Mouse (Mus musculus) ES-Bruce4 (cell line): ENCODE data around the gene Parg. TPM values are rescaled to one million over a fixed set of nuclear protein-coding genes. Genes with fewer than 3 reads are reported as not detected.

Experiments used
- H3K27ac ChIP-seq: 2 replicates; pipeline ENCODE4 v1.5.1; 2012; ENCODE audit warnings: low read length, inconsistent platforms; ENCODE audit not compliant: insufficient read depth
- H3K27me3 ChIP-seq: 2 replicates; pipeline ENCODE4 v1.6.1; 2012; ENCODE audit warnings: mild to moderate bottlenecking, low read length, inconsistent platforms; ENCODE audit not compliant: control insufficient read depth, poor library complexity, insufficient read depth, severe bottlenecking
- H3K36me3 ChIP-seq: 2 replicates; pipeline ENCODE4 v1.6.1; 2012; ENCODE audit warnings: inconsistent platforms, mild to moderate bottlenecking, low read length, moderate library complexity; ENCODE audit not compliant: control insufficient read depth, poor library complexity, insufficient read depth, severe bottlenecking
- H3K4me1 ChIP-seq: one replicate; pipeline ENCODE4 v1.8.1; 2011; ENCODE audit warnings: low read length; ENCODE audit not compliant: control insufficient read depth, insufficient read depth
- H3K4me3 ChIP-seq: 2 replicates; pipeline ENCODE4 v1.5.1; 2011; ENCODE audit warnings: low read depth, mild to moderate bottlenecking, low read length
- H3K9ac ChIP-seq: 2 replicates; pipeline ENCODE4 v1.6.1; 2012; ENCODE audit warnings: low read depth, mild to moderate bottlenecking, inconsistent platforms; ENCODE audit not compliant: poor library complexity, severe bottlenecking
- H3K9me3 ChIP-seq: replicated peaks from 2 replicates; pipeline ENCODE4 v1.6.1; 2012; ENCODE audit warnings: mild to moderate bottlenecking, low read length, inconsistent platforms; ENCODE audit not compliant: control insufficient read depth, poor library complexity, insufficient read depth, severe bottlenecking
- CTCF ChIP-seq: IDR thresholded peaks from one replicate; pipeline ENCODE4 v1.8.1; 2011; ENCODE audit warnings: low read depth, low read length
- EP300 ChIP-seq: IDR thresholded peaks from 2 replicates; pipeline ENCODE4 v1.6.1; 2011; ENCODE audit warnings: low read depth, low read length; ENCODE audit not compliant: insufficient read depth
- POLR2A ChIP-seq: IDR thresholded peaks from one replicate; pipeline ENCODE4 v1.8.1; 2011; ENCODE audit warnings: low read length; ENCODE audit not compliant: insufficient read depth
- polyA plus RNA-seq: library from polyadenylated mRNA; stranded (reverse); fragments of >200 nt; gene quantifications from 2 replicates; pipeline ENCODE4 v1.2.4, GENCODE M21; 2011; ENCODE audit warnings: low read depth; ENCODE audit not compliant: missing spikeins, insufficient read depth, insufficient read length

Gene Parg
- polyA plus RNA-seq, 1 experiment: 73.1 TPM

DNA sequence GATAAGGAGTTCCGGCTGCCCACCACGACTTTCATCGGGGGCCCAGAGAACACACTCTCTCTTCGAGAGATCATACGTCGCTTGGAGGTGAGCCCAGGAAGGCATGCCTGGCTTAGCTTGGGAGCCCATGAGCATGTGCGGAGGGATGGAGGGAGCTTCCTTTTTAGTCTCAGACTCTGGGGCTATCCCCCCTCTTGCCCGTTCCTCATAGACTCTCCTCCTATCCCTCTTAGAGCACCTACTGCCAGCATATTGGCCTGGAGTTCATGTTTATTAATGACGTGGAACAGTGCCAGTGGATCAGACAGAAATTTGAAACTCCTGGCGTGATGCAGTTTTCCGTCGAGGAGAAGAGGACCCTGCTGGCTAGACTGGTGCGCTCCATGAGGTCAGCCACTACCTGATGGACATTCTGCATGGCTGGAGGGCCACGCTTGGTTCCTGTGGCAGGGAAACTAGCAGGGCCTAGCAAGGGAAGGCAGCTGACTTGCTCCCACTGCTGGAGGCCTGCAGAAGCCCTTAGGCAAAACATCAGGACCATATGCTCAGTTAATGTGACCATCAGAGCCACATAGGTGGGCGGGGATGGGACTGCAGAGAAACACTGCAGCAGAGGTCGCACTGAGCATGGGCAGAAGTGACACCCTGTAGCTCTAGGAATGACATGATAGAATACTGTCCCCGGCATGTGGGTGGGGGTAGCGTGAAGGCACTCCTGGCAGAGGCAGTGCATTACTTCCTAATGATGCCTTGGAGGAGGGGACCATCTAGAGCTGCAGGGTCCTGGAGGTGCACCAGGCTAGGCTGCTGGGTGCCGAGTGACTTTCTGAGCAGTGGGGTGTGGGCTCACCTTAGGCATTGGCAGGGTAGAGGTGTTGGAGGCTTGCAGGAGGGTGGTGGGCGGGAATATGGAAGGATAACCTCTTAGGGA lies 131.0 kb downstream of the Parg start:
- Histone ChIP-seq H3K4me1 (no peaks in the 10 kb centered on the region), H3K9me3 (no peaks in the 10 kb centered on the region), H3K36me3 (peaks cover 46% of the 10 kb centered on the region), H3K27ac (no peak overlapping the region), H3K9ac (no peak overlapping the region), H3K27me3 (no peaks in the 10 kb centered on the region), H3K4me3 (no peak overlapping the region)
- TF ChIP-seq CTCF (no peak), POLR2A (no peak), EP300 (no peak)

DNA sequence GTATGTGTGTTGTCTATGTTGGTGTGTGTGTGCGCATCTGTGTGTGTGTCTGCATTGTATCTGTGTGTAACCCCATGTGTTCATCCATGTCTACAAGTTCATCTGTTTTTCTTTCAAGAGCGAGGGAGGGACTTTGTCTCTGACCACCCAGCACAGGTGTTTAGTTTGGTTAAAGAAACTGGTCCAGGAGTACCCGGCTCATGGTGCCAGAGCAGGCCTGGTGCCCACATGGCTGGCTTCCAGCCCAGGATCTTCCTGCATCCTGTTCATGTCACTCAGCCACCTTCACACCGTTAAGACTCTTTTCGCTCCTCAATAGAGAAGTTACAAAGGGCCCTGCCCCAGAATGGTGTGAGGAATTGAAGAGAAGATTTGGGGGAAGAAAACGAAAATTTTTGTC lies 134.3 kb downstream of the Parg start:
- H3K27me3 ChIP-seq: no peaks in the 10 kb centered on the region
- H3K4me1 ChIP-seq: no peaks in the 10 kb centered on the region
- no peak overlapping the region for H3K27ac ChIP-seq
- no peaks in the 10 kb centered on the region for H3K9me3 ChIP-seq
- no peak for TF ChIP-seq POLR2A
- no peak for TF ChIP-seq EP300
- no peak for TF ChIP-seq CTCF
- H3K9ac ChIP-seq: no peak overlapping the region
- H3K4me3 ChIP-seq: no peak overlapping the region
- H3K36me3 ChIP-seq: peaks cover 64% of the 10 kb centered on the region

DNA sequence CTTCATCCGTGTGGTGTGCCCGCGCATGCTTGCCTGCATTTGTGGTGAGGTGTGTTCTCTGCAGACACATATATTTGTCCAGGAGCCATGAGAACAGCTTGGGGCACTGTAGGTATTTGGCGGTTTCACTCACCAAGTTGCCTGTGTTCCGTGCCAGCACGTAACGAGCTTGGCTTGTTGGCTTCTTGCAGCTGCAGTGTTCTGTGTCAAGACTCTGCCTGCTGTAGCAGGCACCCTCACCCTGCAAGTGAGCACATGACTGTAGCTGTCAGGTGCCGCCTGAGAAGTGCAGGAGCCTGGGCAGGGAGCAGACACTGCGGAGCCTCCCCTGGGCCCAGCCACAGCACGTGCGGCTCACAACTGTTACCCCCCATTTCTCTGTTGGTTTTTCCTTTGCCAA lies 134.8 kb downstream of the Parg start:
- H3K27ac ChIP-seq: no peak overlapping the region
- H3K9ac ChIP-seq: no peak overlapping the region
- no peaks in the 10 kb centered on the region for H3K4me1 ChIP-seq
- no peak for TF ChIP-seq CTCF
- no peak for TF ChIP-seq POLR2A
- no peak for TF ChIP-seq EP300
- H3K36me3 ChIP-seq: peaks cover 67% of the 10 kb centered on the region
- H3K27me3 ChIP-seq: no peaks in the 10 kb centered on the region
- no peaks in the 10 kb centered on the region for H3K9me3 ChIP-seq
- no peak overlapping the region for H3K4me3 ChIP-seq

DNA sequence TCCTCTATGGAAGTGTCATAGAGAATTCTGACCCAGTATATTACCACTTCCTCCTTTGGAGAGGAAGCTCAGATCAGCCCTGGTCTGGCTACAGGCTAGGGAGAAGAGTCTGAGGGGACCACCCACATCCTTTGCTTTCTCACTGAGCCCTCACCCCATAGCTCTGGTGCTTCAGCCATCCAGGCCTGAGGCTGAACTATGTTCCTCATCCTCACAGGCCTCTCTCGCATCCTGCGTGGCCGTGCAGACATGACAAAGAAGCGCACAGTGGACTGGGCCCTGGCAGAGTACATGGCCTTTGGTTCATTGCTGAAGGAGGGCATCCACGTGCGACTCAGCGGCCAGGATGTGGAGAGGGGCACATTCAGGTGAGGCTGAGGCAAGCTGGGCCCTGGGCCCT lies 140.1 kb downstream of the Parg start:
- Histone ChIP-seq H3K36me3 (peaks cover 64% of the 10 kb centered on the region), H3K27me3 (no peaks in the 10 kb centered on the region), H3K4me1 (no peaks in the 10 kb centered on the region), H3K9me3 (no peaks in the 10 kb centered on the region), H3K27ac (no peak overlapping the region), H3K9ac (no peak overlapping the region), H3K4me3 (no peak overlapping the region)
- no peak for TF ChIP-seq POLR2A
- no peak for TF ChIP-seq EP300
- TF ChIP-seq CTCF: no peak

DNA sequence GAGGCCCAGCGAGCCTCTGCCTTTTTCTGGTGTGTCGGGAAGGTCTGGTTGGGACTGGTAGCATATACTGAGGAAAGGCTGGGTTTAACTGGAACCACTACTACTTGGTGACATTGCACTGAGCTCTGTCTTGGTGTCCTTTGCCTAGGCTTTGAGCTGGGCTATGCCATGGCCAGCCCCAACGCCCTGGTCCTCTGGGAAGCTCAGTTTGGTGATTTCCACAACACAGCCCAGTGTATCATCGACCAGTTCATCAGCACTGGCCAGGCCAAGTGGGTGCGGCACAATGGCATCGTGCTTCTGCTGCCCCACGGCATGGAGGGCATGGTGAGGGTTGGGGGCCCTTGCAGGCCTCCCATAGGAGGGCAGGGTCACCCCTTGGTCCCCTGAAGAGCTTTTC lies 142.4 kb downstream of the Parg start:
- Histone ChIP-seq H3K27ac (no peak overlapping the region), H3K9me3 (no peaks in the 10 kb centered on the region), H3K9ac (no peak overlapping the region), H3K27me3 (no peaks in the 10 kb centered on the region), H3K36me3 (peaks cover 53% of the 10 kb centered on the region), H3K4me1 (no peaks in the 10 kb centered on the region), H3K4me3 (no peak overlapping the region)
- TF ChIP-seq POLR2A (no peak), CTCF (no peak), EP300 (no peak)

DNA sequence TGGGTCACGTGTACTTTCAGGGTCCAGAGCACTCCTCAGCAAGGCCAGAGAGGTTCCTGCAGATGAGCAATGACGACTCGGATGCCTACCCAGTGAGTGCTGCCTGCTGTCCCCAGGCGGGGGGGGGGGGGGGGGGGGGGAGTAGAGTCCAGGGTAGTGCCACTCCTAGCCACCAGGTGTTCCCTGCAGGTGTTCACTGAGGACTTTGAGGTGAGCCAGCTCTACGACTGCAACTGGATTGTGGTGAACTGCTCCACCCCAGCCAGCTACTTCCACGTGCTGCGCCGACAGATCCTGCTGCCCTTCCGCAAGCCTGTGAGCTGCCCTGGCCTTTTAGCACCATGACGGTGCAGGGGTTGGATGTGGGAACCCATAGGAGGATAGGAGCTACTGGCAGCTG lies 142.9 kb downstream of the Parg start:
- TF ChIP-seq POLR2A: no peak
- no peak for TF ChIP-seq EP300
- no peak for TF ChIP-seq CTCF
- Histone ChIP-seq H3K4me1 (no peaks in the 10 kb centered on the region), H3K27me3 (no peaks in the 10 kb centered on the region), H3K9ac (no peak overlapping the region), H3K4me3 (no peak overlapping the region), H3K27ac (no peak overlapping the region), H3K36me3 (peaks cover 50% of the 10 kb centered on the region), H3K9me3 (no peaks in the 10 kb centered on the region)

Other genes with a start within 250 kb of the Parg start
- not detected in 2 replicates for gene Galnt15, start 173.0 kb upstream of the Parg start, polyA plus RNA-seq
- gene Oxnad1, start 116.6 kb upstream of the Parg start, polyA plus RNA-seq: 36.4 and 40.8 TPM in 2 replicates
- gene Dph3, start 116.2 kb upstream of the Parg start, polyA plus RNA-seq: 55.0 and 58.7 TPM in 2 replicates
- not detected in 2 replicates for gene Msmb, start 59.9 kb upstream of the Parg start, polyA plus RNA-seq
- 119 and 125 TPM in 2 replicates for gene Ncoa4, start 42.1 kb upstream of the Parg start, polyA plus RNA-seq
- 170 and 189 TPM in 2 replicates for gene Timm23, start 51 bp upstream of the Parg start, polyA plus RNA-seq
- 90.3 and 93.8 TPM in 2 replicates for gene Ogdhl, start 120.1 kb downstream of the Parg start, polyA plus RNA-seq
- gene 1700024G13Rik, start 186.4 kb downstream of the Parg start, polyA plus RNA-seq: not detected in 2 replicates